Mouse (Mus musculus): ENCODE data around the gene Baz2b. TPM values are rescaled to one million over a fixed set of nuclear protein-coding genes. Genes with fewer than 3 reads are reported as not detected.
"Not testable (repeated sequence)": the region's sequence is repeated elsewhere in the genome, so short reads cannot be mapped to it uniquely, and the experiment has no call there.

Baz2b gene
- total RNA-seq, 2 experiments from 2014 or later: 57.1 to 64.2 TPM

GRCm38 (mm10) chr2:60109001-60109400, 100.6 kb downstream of the Baz2b start:
- DNase-seq (ENCODE audit: low spot score in 2 of 2): no peak

GRCm38 (mm10) chr2:60096625-60097024, 113.0 kb downstream of the Baz2b start:
- DNase-seq (ENCODE audit: low spot score in 2 of 2): no peak

GRCm38 (mm10) chr2:60090280-60090679, 119.4 kb downstream of the Baz2b start:
- no peak for DNase-seq (ENCODE audit: low spot score in 2 of 2)

DNA sequence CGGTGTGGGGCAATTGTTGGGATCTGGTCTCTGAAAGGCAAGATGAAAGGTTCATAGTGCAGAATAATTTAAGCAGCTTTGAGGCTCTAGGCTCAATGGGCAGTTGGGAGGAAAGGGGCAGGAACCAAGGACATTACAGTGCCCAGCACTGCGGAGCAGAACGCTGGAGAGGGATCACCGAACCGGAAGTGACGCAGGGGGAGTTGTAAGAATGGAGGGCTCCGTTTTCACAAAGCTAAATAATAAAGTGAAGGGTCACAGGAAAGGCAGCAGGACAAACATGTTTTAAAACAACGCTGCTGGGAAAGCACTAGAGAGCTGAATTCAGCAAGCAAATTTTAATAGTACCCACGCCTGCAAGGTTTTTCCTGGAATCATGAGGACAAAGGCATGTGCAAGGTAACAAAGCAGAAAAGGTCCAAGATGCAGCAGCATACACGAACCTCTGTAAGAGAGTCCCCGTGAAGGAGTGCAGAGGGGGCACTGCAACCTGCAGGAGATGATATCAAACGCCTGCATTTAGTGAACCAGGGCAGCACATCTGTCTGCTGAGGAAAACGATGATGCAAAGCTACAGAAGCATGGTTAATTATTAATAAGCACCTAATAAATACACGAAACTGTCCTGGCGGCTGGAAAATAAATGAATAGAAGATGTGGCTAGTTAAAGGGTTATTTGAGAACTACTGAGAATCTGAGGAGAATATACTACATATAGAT, 120.0 kb downstream of the Baz2b start:
- DNase-seq (ENCODE audit: low spot score in 2 of 2): no peak

GRCm38 (mm10) chr2:60088785-60089527, 120.7 kb downstream of the Baz2b start:
- DNase-seq (ENCODE audit: low spot score in 2 of 2): no peak

GRCm38 (mm10) chr2:60086197-60086903, 123.3 kb downstream of the Baz2b start:
- peak in 1 of 2 experiments; percentile 15 for DNase-seq (ENCODE audit: low spot score in 2 of 2)

DNA sequence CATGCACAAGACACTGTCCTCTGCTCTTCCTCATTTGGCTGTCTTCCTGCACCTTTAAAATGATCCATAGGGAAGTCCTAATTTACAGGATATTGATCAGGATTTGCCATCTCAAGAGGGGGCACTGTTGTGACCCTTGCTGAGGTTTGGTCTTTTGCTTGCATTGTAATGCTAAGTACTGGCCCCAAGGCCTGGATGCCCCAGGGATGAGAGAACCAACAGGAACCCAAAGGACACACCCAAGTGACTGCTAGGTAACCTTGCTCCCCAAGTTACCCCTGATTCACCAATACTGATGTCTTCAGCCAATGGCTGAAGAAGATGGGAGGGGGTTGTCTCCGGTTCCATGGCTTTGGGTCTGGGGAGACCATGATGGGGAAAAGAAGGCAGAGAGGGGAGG, 124.8 kb downstream of the Baz2b start:
- DNase-seq (ENCODE audit: low spot score in 2 of 2): no peak

DNA sequence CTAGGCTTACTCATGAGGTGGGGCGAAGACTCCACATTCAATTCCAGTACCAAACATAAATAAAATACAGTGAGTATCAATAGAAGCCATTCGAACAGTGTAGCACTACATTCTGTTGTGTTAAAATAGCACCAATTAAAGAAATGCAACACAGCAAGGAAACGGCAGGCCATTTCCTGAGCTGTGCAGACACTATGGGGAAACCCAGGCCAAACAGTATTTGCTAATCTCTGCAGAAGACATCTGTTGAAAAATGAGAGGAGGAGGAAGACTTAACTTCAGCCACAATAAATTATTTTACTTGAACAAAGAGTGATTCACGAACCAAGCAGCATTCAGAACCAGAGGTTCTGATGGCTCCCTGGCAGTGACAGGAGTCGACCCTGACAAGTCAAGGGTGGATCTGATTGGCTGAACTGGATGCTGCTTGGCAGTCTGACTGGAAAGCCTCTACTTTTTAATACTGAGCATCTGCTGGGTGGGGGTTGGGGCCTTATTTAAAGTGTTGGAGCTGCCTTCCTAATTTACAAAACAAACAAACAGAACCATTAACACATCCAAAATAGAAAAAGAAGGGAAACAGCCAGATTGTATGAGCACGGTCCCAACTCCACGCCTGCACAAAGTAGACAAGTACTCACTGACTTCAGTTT, 126.5 kb downstream of the Baz2b start:
- DNase-seq (ENCODE audit: low spot score in 2 of 2): no peak

DNA sequence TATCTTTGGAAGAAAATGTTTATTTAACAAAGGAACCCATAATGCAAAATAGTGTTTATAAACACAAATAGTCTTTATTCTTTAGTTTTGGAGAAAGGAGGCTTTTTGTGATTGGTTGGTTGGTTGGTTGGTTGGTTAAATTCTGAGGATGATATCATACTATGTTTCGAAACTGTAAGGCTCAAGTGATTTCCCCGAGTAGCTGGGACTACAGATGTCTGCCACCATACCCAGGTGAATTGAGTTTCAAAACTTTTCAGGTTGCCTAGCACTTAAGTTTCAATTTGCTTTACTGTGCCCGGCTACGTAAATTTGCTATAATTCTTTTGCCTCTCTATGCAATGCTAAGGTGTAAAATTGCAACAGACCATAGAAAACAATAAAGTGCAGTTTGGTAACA, 127.4 kb downstream of the Baz2b start:
- DNase-seq (ENCODE audit: low spot score in 2 of 2): no peak

DNA sequence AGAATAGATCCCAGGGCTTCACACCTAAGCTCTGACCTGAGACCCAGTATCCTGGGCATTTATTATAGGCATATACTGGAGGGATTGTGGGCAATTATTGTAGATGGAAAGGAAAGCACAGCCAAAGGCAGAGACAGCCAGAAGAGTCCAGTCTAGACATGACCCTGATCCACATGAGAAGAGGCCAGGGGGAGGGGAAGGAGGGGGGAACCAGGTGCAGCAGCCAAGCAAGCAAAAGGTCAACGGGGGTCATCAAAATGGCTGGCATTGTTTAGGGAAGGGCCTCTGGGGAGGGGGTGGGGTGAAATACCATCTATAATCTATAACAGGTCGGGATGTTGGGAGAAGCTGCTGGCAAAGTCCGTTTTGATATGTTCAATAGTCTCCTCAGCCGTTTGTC, 128.8 kb downstream of the Baz2b start:
- no peak for DNase-seq (ENCODE audit: low spot score in 2 of 2)

- DNase-seq (ENCODE audit: low spot score in 2 of 2): no peak
Measured at GRCm38 (mm10) chr2:60077631-60078030, 132.0 kb downstream of the Baz2b start.

DNA sequence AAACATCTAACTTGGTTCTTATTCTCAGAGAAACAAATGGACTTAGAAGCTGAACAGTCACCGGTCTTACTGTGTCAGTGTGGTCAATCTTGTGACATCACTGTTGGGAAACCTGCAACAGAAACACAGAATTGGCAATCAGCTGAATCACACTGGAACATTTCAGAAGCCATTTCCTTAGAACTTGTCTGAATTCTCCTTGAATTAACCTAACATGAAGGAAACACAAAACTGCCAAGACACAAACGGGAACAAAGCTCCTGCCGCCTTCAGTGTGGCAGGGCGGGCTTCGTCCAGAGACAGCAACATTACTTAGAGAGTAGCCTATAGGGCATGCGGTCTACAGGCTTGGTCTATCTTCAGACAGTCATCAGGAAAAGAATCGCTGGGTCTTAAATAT, 132.8 kb downstream of the Baz2b start:
- no peak for DNase-seq (ENCODE audit: low spot score in 2 of 2)

GRCm38 (mm10) chr2:60076025-60076424, 133.6 kb downstream of the Baz2b start:
- DNase-seq (ENCODE audit: low spot score in 2 of 2): no peak

GRCm38 (mm10) chr2:60073798-60074197, 135.8 kb downstream of the Baz2b start:
- DNase-seq (ENCODE audit: low spot score in 2 of 2): not testable (repeated sequence)

DNA sequence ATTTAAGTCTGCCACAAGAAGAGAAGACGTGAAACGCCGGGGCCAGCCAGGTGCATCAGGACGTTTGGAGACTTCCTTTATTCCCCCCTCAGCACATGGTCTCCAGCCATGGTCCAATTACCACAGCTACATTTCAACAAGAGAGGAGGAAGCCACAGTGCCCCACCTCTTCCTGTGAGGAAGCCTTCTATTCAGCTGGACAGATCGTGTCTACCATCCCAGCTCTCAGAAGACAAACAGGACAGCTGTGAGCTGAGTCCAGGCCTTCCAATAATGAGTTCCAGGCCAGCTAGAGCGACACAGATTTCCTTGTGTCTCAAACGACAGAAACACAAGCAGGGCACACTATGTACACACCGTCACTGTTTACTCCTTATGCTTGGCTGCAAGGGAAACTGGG, 137.8 kb downstream of the Baz2b start:
- DNase-seq (ENCODE audit: low spot score in 2 of 2): no peak

- no peak for DNase-seq (ENCODE audit: low spot score in 2 of 2)
Measured at GRCm38 (mm10) chr2:60070938-60071337, 138.7 kb downstream of the Baz2b start.

GRCm38 (mm10) chr2:60068468-60068867, 141.2 kb downstream of the Baz2b start:
- DNase-seq (ENCODE audit: low spot score in 2 of 2): no peak

DNA sequence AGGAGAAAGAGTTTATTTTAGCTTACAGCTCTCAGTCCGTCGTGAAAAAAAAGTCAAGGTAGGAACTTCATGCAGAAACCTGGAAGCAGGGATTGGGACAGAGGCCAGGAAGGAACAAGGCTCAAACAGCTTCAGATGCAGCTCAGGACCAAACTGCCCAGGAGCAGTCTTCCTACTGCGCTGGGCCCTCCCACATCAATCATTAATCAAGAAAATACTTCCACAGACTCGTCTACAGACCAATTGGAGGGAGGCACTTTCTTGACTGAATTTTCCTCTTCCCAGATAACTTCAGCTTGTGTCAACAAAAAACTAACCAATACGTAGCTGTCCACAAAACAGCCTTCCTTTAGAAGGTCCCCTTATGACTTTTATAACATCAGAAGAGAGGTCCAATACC, 144.2 kb downstream of the Baz2b start:
- no peak for DNase-seq (ENCODE audit: low spot score in 2 of 2)

DNA sequence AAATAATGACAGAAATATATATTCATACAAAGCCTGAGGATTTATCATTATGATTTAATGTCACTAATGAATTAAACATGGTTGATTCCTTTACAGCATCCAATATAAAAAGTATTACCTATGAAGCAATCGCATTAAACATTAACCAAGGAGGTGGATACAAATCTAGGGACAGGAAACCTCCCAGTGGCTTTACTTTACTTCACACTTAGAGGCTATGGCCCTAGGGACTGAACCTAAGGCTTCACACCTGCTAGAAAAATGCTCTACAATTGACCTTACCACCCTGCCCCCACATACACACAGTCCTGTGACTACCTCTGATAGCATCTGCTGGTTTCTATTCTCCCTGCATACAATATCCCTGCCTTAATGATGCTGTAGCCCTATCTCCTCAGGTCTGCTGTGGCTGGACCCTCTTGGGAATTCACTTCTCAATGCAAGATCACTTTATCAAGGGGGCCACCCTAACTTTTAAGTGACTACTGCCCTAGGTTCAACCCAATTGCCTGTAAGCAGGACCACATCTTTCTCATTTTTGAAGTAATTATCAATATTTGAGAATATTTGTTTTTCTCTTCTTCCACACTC, 149.4 kb downstream of the Baz2b start:
- DNase-seq (ENCODE audit: low spot score in 2 of 2): no peak

DNA sequence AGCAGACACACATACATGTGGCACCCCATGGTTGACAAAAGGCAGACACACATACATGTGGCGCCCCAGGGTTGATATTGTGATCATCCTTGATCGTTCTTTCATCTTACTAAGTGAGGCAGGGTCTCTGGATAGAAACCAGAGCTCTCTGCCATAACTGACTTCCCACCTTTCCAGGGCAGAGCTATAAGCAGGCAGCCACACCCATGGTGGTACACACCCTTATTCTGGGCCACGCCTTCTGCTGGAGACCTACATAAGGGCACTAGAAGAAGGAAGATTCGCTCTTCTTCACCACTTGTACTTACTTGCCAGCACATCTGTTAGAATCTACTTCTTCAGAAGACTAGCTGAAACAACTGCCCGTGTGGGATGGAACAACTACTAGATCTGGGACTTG, 150.3 kb downstream of the Baz2b start:
- no peak for DNase-seq (ENCODE audit: low spot score in 2 of 2)

DNA sequence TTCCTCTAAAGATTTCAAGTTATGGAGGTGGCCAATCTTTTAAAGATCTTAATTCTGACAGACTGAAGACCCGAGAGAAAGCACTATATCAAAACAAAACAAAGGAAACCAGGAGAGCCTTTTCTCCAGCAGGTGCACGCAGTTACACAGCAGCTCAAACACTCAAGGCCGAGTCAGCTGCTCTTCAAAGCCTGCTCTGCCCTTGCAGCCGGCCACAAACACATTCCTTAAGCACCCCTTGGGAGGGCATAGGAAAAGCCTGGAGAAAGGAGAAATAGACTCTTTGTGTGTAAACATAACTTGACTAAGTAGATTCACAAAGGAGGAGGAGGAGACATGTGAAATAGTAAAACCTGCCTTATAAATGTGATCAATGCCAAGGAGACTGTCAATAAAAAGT, 153.6 kb downstream of the Baz2b start:
- DNase-seq (ENCODE audit: low spot score in 2 of 2): no peak
